Mouse (Mus musculus) cerebellum, adult 2 months (tissue): Measurements from ENCODE around the gene Pcnx.

ENCODE experiments used
- CTCF ChIP-seq: fragments of 200-500 bp; IDR thresholded peaks from 2 replicates; pipeline ENCODE4 v1.5.1; 2011; ENCODE audit warnings: low read depth, mild to moderate bottlenecking, control low read depth, low read length, moderate library complexity, borderline replicate concordance; ENCODE audit not compliant: insufficient read depth
- POLR2A ChIP-seq: fragments of 200-500 bp; IDR thresholded peaks from 2 replicates; pipeline ENCODE4 v1.6.1; 2011; ENCODE audit warnings: low read length, control low read depth, borderline replicate concordance; ENCODE audit not compliant: insufficient read depth

DNA sequence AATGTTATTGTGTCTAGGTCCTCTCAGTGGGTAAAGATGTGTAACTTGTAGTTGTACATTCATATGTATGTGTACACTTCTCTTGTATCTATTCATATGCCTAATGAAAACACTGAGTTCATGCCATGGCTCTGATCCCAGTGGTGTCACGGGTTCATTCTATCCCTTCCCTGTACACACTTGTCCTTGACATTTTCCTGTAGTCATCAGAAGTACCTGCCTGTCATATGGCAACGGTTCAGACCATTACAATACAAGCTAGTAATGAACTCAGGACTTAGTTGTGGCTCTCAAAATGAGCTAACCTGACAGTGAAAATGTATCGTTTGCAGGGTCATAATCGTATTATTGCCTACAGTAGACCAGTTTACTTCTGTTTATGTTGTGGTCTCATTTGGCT is 98.5 kb downstream of the Pcnx start:
- TF ChIP-seq POLR2A, result no peak
- no peak for TF ChIP-seq CTCF
